Mouse (Mus musculus): ENCODE results near the gene Slc16a4. TPM values are rescaled to one million over a fixed set of nuclear protein-coding genes. Genes with fewer than 3 reads are reported as not detected.

The Slc16a4 gene
- 3.7 TPM in 2 replicates for polyA plus RNA-seq (2016; fragmentation: Nextera tagmentation; extraction: Ambion mirVana)

- Histone ChIP-seq H3K4me2 (replicated peaks) (no peak within 1 kb of the TSS), H3K4me1 (no peaks in the 10 kb centered on the region), H3K4me3 (no peak within 1 kb of the TSS), H3K36me3 (no peaks in the 10 kb centered on the region), H3K27me3 (no peaks in the 10 kb centered on the region), H3K9ac (replicated peaks) (no peak within 1 kb of the TSS), H3K9me3 (no peaks in the 10 kb centered on the region), H3K27ac (replicated peaks) (no peak within 1 kb of the TSS)
- 32% methylated on average over 9 of the region's 9 CpGs for WGBS
- ATAC-seq (ENCODE audit: low FRiP score, low read depth): no peak
These were observed at the start of gene Slc16a4 for GRCm38 (mm10) chr3:107290764-107291381. TSS of gene Slc16a4 (plus strand) at chr3:107291230.

- Histone ChIP-seq H3K36me3 (no peaks in the 10 kb centered on the region), H3K4me2 (replicated peaks) (no peak overlapping the region), H3K27ac (replicated peaks) (no peak overlapping the region), H3K9ac (replicated peaks) (no peak overlapping the region), H3K9me3 (no peaks in the 10 kb centered on the region), H3K27me3 (peaks cover 5% of the 10 kb centered on the region; the same call in 1 of the 2 replicates), H3K4me3 (no peak overlapping the region), H3K4me1 (peaks cover 9% of the 10 kb centered on the region; the same call in 1 of the 2 replicates)
- 35% methylated on average over 14 of the region's 14 CpGs for WGBS
- no peak for ATAC-seq (ENCODE audit: low FRiP score, low read depth)
These were observed 49.5 kb upstream of the Slc16a4 start for GRCm38 (mm10) chr3:107241389-107242094.

- WGBS: 79% methylated on average over 6 of the region's 6 CpGs
- H3K27ac ChIP-seq (replicated peaks): no peak overlapping the region
These were observed 44.2 kb upstream of the Slc16a4 start for GRCm38 (mm10) chr3:107246876-107247275.

GRCm38 (mm10) chr3:107249042-107249441 lies 42.0 kb upstream of the Slc16a4 start:
- 68% methylated on average over 3 of the region's 3 CpGs for WGBS
- ATAC-seq (ENCODE audit: low FRiP score, low read depth): no peak
- Histone ChIP-seq H3K36me3 (no peaks in the 10 kb centered on the region), H3K9ac (replicated peaks) (no peak overlapping the region), H3K4me1 (0 out of 2 replicates have a peak, but pooled peaks cover 6% of the 10 kb centered on the region), H3K27me3 (no peaks in the 10 kb centered on the region), H3K27ac (replicated peaks) (no peak overlapping the region), H3K4me2 (replicated peaks) (no peak overlapping the region), H3K9me3 (no peaks in the 10 kb centered on the region), H3K4me3 (no peak overlapping the region)

More at GRCm38 (mm10) chr3:107246876-107247275, 44.2 kb upstream of the Slc16a4 start:
- no peak overlapping the region for H3K4me2 ChIP-seq (replicated peaks)
- H3K36me3 ChIP-seq: no peaks in the 10 kb centered on the region
- peaks cover 6% of the 10 kb centered on the region; the same call in 1 of the 2 replicates for H3K4me1 ChIP-seq
- H3K4me3 ChIP-seq: no peak overlapping the region
- ATAC-seq (ENCODE audit: low FRiP score, low read depth): no peak
- H3K27me3 ChIP-seq: no peaks in the 10 kb centered on the region
- H3K9me3 ChIP-seq: no peaks in the 10 kb centered on the region
- no peak overlapping the region for H3K9ac ChIP-seq (replicated peaks)

- no peak for ATAC-seq (ENCODE audit: low FRiP score, low read depth)
- H3K4me2 ChIP-seq (replicated peaks): no peak overlapping the region
- no peak overlapping the region for H3K27ac ChIP-seq (replicated peaks)
- H3K36me3 ChIP-seq: no peaks in the 10 kb centered on the region
- 80% methylated on average over 2 of the region's 2 CpGs for WGBS
- no peaks in the 10 kb centered on the region for H3K27me3 ChIP-seq
- no peaks in the 10 kb centered on the region for H3K9me3 ChIP-seq
- H3K9ac ChIP-seq (replicated peaks): no peak overlapping the region
- H3K4me3 ChIP-seq: no peak overlapping the region
- H3K4me1 ChIP-seq: 0 out of 2 replicates have a peak, but pooled peaks cover 6% of the 10 kb centered on the region
These were observed 40.7 kb upstream of the Slc16a4 start for GRCm38 (mm10) chr3:107250320-107250719.

- Histone ChIP-seq H3K9ac (replicated peaks) (no peak overlapping the region), H3K4me2 (replicated peaks) (no peak overlapping the region), H3K27ac (replicated peaks) (no peak overlapping the region), H3K27me3 (no peaks in the 10 kb centered on the region), H3K36me3 (no peaks in the 10 kb centered on the region), H3K9me3 (no peaks in the 10 kb centered on the region), H3K4me1 (0 out of 2 replicates have a peak, but pooled peaks cover 3% of the 10 kb centered on the region), H3K4me3 (no peak overlapping the region)
- whole genome bisulfite sequencing: 77% methylated on average over 4 of the region's 4 CpGs
- ATAC-seq (ENCODE audit: low FRiP score, low read depth): no peak
These were observed 39.0 kb upstream of the Slc16a4 start for GRCm38 (mm10) chr3:107252035-107252434.

- WGBS: 86% methylated on average over 5 of the region's 5 CpGs
- H3K27ac ChIP-seq (replicated peaks): no peak overlapping the region
- no peak overlapping the region for H3K4me2 ChIP-seq (replicated peaks)
- no peak overlapping the region for H3K9ac ChIP-seq (replicated peaks)
- ATAC-seq (ENCODE audit: low FRiP score, low read depth): no peak
- H3K36me3 ChIP-seq: no peaks in the 10 kb centered on the region
- H3K4me1 ChIP-seq: no peaks in the 10 kb centered on the region
- H3K9me3 ChIP-seq: no peaks in the 10 kb centered on the region
- H3K4me3 ChIP-seq: no peak overlapping the region
- no peaks in the 10 kb centered on the region for H3K27me3 ChIP-seq
These were observed 37.1 kb upstream of the Slc16a4 start for GRCm38 (mm10) chr3:107253925-107254324.

GRCm38 (mm10) chr3:107255992-107256391 lies 35.0 kb upstream of the Slc16a4 start:
- no peak overlapping the region for H3K9ac ChIP-seq (replicated peaks)
- H3K9me3 ChIP-seq: no peaks in the 10 kb centered on the region
- no peak overlapping the region for H3K4me3 ChIP-seq
- no peaks in the 10 kb centered on the region for H3K27me3 ChIP-seq
- no peaks in the 10 kb centered on the region for H3K36me3 ChIP-seq
- no peak for ATAC-seq (ENCODE audit: low FRiP score, low read depth)
- H3K4me2 ChIP-seq (replicated peaks): no peak overlapping the region
- 88% methylated on average over 3 of the region's 3 CpGs for WGBS
- H3K27ac ChIP-seq (replicated peaks): no peak overlapping the region
- peaks cover 4% of the 10 kb centered on the region; the same call in 1 of the 2 replicates for H3K4me1 ChIP-seq

- H3K9me3 ChIP-seq: no peaks in the 10 kb centered on the region
- no peak overlapping the region for H3K4me3 ChIP-seq
- H3K27ac ChIP-seq (replicated peaks): no peak overlapping the region
- ATAC-seq (ENCODE audit: low FRiP score, low read depth): no peak
- H3K4me1 ChIP-seq: peaks cover 10% of the 10 kb centered on the region
- WGBS: 71% methylated on average over 7 of the region's 7 CpGs
- H3K4me2 ChIP-seq (replicated peaks): no peak overlapping the region
- H3K27me3 ChIP-seq: no peaks in the 10 kb centered on the region
- H3K36me3 ChIP-seq: no peaks in the 10 kb centered on the region
- no peak overlapping the region for H3K9ac ChIP-seq (replicated peaks)
These were observed 34.3 kb upstream of the Slc16a4 start for GRCm38 (mm10) chr3:107256724-107257123.

GRCm38 (mm10) chr3:107257924-107258323 lies 33.1 kb upstream of the Slc16a4 start:
- H3K36me3 ChIP-seq: no peaks in the 10 kb centered on the region
- peaks cover 12% of the 10 kb centered on the region for H3K4me1 ChIP-seq
- no peak overlapping the region for H3K4me3 ChIP-seq
- no peak overlapping the region for H3K27ac ChIP-seq (replicated peaks)
- no peak overlapping the region for H3K9ac ChIP-seq (replicated peaks)
- H3K9me3 ChIP-seq: no peaks in the 10 kb centered on the region
- 71% methylated on average over 5 of the region's 5 CpGs for WGBS
- no peak for ATAC-seq (ENCODE audit: low FRiP score, low read depth)
- H3K4me2 ChIP-seq (replicated peaks): no peak overlapping the region
- no peaks in the 10 kb centered on the region for H3K27me3 ChIP-seq

- WGBS: 50% methylated on average over 8 of the region's 8 CpGs
- no peak overlapping the region for H3K4me2 ChIP-seq (replicated peaks)
- no peak overlapping the region for H3K9ac ChIP-seq (replicated peaks)
- no peaks in the 10 kb centered on the region for H3K9me3 ChIP-seq
- no peaks in the 10 kb centered on the region for H3K27me3 ChIP-seq
- peaks cover 12% of the 10 kb centered on the region for H3K4me1 ChIP-seq
- no peak overlapping the region for H3K4me3 ChIP-seq
- peak overlapping the region; percentile 56 for H3K27ac ChIP-seq (replicated peaks)
- H3K36me3 ChIP-seq: no peaks in the 10 kb centered on the region
- peak; percentile 65; the same call in 1 of the 2 replicates for ATAC-seq (ENCODE audit: low FRiP score, low read depth)
These were observed 29.8 kb upstream of the Slc16a4 start for GRCm38 (mm10) chr3:107260956-107261850.

GRCm38 (mm10) chr3:107261851-107262165 lies 29.2 kb upstream of the Slc16a4 start:
- ATAC-seq (ENCODE audit: low FRiP score, low read depth): no peak
- WGBS: 57% methylated on average over 7 of the region's 7 CpGs

More at GRCm38 (mm10) chr3:107261851-107262165, 29.2 kb upstream of the Slc16a4 start:
- no peak overlapping the region for H3K9ac ChIP-seq (replicated peaks)
- H3K9me3 ChIP-seq: no peaks in the 10 kb centered on the region
- H3K36me3 ChIP-seq: no peaks in the 10 kb centered on the region
- peaks cover 12% of the 10 kb centered on the region for H3K4me1 ChIP-seq
- no peak overlapping the region for H3K4me2 ChIP-seq (replicated peaks)
- no peaks in the 10 kb centered on the region for H3K27me3 ChIP-seq
- H3K27ac ChIP-seq (replicated peaks): no peak overlapping the region
- no peak overlapping the region for H3K4me3 ChIP-seq

Measured in midbrain, embryonic 12.5 days (tissue).